Mouse (Mus musculus): Measurements from ENCODE around the gene Abhd11. TPM values are rescaled to one million over a fixed set of nuclear protein-coding genes. Genes with fewer than 3 reads are reported as not detected.
"Not testable (repeated sequence)": the region's sequence is repeated elsewhere in the genome, so short reads cannot be mapped to it uniquely, and the experiment has no call there.

Abhd11 gene
- polyA plus RNA-seq, 1 experiment = 78.4 TPM

DNA sequence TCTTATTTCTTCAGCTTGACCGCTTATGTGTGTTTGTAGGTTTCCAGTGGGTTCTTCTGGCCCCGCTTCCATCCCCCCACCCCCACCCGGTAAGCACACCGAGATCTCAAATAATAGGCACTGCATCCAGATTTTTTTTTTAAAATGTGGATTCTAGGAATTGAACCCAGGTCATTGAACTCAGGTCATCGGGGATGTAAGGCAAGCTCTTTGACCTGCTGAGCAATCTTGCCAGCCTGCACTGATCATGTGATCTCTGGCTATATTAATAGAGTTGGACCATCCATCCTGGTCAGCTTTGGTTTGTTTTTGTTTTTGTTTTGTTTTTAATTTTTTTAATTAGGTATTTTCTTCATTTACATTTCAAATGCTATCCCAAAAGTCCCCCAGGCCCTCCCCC, 23.6 kb downstream of the Abhd11 start:
- 85% methylated on average over 5 of the region's 5 CpGs for WGBS
- Histone ChIP-seq H3K4me3 (replicated peaks; ENCODE audit: extremely low read depth, low read depth, low read length) (no peak overlapping the region), H3K4me1 (ENCODE audit: control insufficient read depth, insufficient read depth, low read length) (peaks cover 3% of the 10 kb centered on the region; the same call in 1 of the 2 replicates)
- DNase-seq = no peak
- TF ChIP-seq CTCF (IDR thresholded peaks at IDR 0.05; ENCODE audit: insufficient read depth, low read length) = no peak
- TF ChIP-seq POLR2A (IDR thresholded peaks at IDR 0.05; ENCODE audit: borderline replicate concordance, extremely low read depth, low read depth, low read length) = no peak

GRCm38 (mm10) chr5:135034593-135034992, 25.6 kb downstream of the Abhd11 start:
- Histone ChIP-seq H3K4me1 (ENCODE audit: control insufficient read depth, insufficient read depth, low read length) (no peaks in the 10 kb centered on the region), H3K4me3 (replicated peaks; ENCODE audit: extremely low read depth, low read depth, low read length) (no peak overlapping the region)
- TF ChIP-seq CTCF (IDR thresholded peaks at IDR 0.05; ENCODE audit: insufficient read depth, low read length) (no peak), POLR2A (IDR thresholded peaks at IDR 0.05; ENCODE audit: borderline replicate concordance, extremely low read depth, low read depth, low read length) (no peak)
- 96% methylated on average over 2 of the region's 2 CpGs for WGBS
- DNase-seq = no peak

DNA sequence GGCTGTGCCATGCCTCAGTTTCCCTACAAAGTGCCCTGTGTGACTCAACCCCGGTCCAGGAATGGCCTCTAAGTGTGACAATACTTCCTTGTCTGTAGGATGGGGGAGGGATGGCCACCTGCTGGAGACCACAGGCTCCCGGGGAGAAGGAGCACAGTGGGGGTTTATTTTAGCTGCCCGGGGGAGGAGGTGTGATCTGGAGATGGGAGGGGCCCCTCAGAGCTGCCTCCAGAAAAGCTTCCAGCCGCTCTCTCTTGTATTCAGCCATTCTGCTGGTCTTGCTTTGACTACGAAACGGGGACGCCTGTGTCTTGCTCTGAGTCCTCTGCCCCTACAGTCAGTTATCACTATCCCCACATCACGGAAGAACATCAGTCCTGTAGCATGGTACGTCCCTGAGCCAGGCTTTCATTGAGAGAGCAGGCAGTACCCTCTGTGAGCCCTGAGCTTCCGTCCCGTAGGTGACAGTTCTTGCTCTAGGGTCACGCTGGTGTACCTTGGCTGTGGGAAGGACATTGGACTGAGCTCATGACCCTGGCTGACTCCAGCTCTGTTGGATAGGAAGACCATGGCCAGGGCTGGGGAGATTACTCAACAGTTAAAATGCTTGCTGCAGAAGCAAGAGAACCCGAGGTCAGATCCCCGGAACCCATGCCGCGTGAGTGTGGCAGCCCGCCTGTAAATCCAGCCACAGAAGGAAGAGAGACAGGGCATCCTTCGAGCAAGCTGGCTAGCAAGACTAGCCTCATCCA, 26.8 kb downstream of the Abhd11 start:
- no peak for TF ChIP-seq POLR2A (IDR thresholded peaks at IDR 0.05; ENCODE audit: borderline replicate concordance, extremely low read depth, low read depth, low read length)
- no peak for TF ChIP-seq CTCF (IDR thresholded peaks at IDR 0.05; ENCODE audit: insufficient read depth, low read length)
- 64% methylated on average over 18 of the region's 18 CpGs for WGBS
- no peak overlapping the region for H3K4me3 ChIP-seq (replicated peaks; ENCODE audit: extremely low read depth, low read depth, low read length)
- no peaks in the 10 kb centered on the region for H3K4me1 ChIP-seq (ENCODE audit: control insufficient read depth, insufficient read depth, low read length)
- no peak for DNase-seq

DNA sequence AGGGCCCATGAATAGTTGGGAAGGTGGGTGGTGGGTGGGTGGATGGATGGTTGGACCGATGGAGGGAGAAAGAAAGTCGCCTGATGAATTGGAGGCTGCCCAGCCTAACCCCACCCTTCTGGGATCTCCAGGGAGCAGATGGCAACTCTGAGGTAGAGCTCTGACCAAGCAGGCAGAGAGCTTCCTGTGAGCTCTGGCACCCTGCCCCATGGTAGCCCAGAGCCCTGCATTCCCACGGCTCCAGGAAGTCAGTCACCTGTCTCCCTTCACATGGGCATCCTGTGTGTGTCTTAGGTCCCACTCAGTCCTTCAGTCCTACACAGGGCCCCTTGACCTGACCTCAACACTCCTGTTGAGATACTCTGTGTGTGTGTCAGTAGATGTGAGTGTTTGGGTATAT, 29.0 kb downstream of the Abhd11 start:
- DNase-seq = no peak
- Histone ChIP-seq H3K4me1 (ENCODE audit: control insufficient read depth, insufficient read depth, low read length) (no peaks in the 10 kb centered on the region), H3K4me3 (replicated peaks; ENCODE audit: extremely low read depth, low read depth, low read length) (no peak overlapping the region)
- WGBS = 61% methylated on average over 3 of the region's 3 CpGs
- TF ChIP-seq CTCF (IDR thresholded peaks at IDR 0.05; ENCODE audit: insufficient read depth, low read length) (no peak), POLR2A (IDR thresholded peaks at IDR 0.05; ENCODE audit: borderline replicate concordance, extremely low read depth, low read depth, low read length) (no peak)

- TF ChIP-seq CTCF (IDR thresholded peaks at IDR 0.05; ENCODE audit: insufficient read depth, low read length) = no peak
- no peak for TF ChIP-seq POLR2A (IDR thresholded peaks at IDR 0.05; ENCODE audit: borderline replicate concordance, extremely low read depth, low read depth, low read length)
- no peak for DNase-seq
- Histone ChIP-seq H3K4me1 (ENCODE audit: control insufficient read depth, insufficient read depth, low read length) (no peaks in the 10 kb centered on the region), H3K4me3 (replicated peaks; ENCODE audit: extremely low read depth, low read depth, low read length) (no peak overlapping the region)
- WGBS = 79% methylated on average over 9 of the region's 9 CpGs
Observed at GRCm38 (mm10) chr5:135039541-135039940, 30.6 kb downstream of the Abhd11 start.

- Histone ChIP-seq H3K4me1 (ENCODE audit: control insufficient read depth, insufficient read depth, low read length) (no peaks in the 10 kb centered on the region), H3K4me3 (replicated peaks; ENCODE audit: extremely low read depth, low read depth, low read length) (no peak overlapping the region)
- no peak for DNase-seq
- 48% methylated on average over 6 of the region's 6 CpGs for WGBS
- TF ChIP-seq CTCF (IDR thresholded peaks at IDR 0.05; ENCODE audit: insufficient read depth, low read length) (no peak), POLR2A (IDR thresholded peaks at IDR 0.05; ENCODE audit: borderline replicate concordance, extremely low read depth, low read depth, low read length) (no peak)
Observed at GRCm38 (mm10) chr5:135040059-135040458, 31.1 kb downstream of the Abhd11 start.

GRCm38 (mm10) chr5:135040777-135041176, 31.8 kb downstream of the Abhd11 start:
- WGBS = 64% methylated on average over 11 of the region's 11 CpGs
- H3K4me3 ChIP-seq (replicated peaks; ENCODE audit: extremely low read depth, low read depth, low read length) = no peak overlapping the region
- H3K4me1 ChIP-seq (ENCODE audit: control insufficient read depth, insufficient read depth, low read length) = no peaks in the 10 kb centered on the region
- TF ChIP-seq POLR2A (IDR thresholded peaks at IDR 0.05; ENCODE audit: borderline replicate concordance, extremely low read depth, low read depth, low read length) = no peak
- TF ChIP-seq CTCF (IDR thresholded peaks at IDR 0.05; ENCODE audit: insufficient read depth, low read length) = no peak
- no peak for DNase-seq

GRCm38 (mm10) chr5:135042105-135042788, 33.3 kb downstream of the Abhd11 start:
- H3K4me1 ChIP-seq (ENCODE audit: control insufficient read depth, insufficient read depth, low read length) = no peaks in the 10 kb centered on the region
- H3K4me3 ChIP-seq (replicated peaks; ENCODE audit: extremely low read depth, low read depth, low read length) = no peak overlapping the region
- WGBS = 71% methylated on average over 21 of the region's 21 CpGs
- TF ChIP-seq POLR2A (IDR thresholded peaks at IDR 0.05; ENCODE audit: borderline replicate concordance, extremely low read depth, low read depth, low read length) (no peak), CTCF (IDR thresholded peaks at IDR 0.05; ENCODE audit: insufficient read depth, low read length) (no peak)
- no peak for DNase-seq

DNA sequence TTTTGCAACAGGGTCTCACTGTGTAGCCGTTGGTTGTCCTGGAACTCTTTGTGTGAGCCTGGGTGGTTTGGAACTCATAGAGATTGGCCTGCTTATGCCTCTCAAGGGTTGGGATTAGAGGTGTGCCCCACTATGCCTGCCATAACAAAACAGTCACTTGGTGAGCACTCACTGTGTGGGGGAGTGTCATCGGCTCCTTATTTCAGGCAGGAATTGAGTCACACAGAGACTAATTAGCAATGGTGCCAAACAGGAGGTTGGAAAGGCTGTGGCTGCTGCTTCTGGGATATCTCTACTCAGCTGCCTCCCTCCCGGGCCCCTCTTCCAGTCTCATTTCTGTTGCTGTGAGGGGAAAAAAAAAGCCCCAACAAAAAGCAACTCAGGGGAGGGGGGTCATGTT, 35.6 kb downstream of the Abhd11 start:
- DNase-seq = no peak
- TF ChIP-seq CTCF (IDR thresholded peaks at IDR 0.05; ENCODE audit: insufficient read depth, low read length) = no peak
- no peak for TF ChIP-seq POLR2A (IDR thresholded peaks at IDR 0.05; ENCODE audit: borderline replicate concordance, extremely low read depth, low read depth, low read length)
- Histone ChIP-seq H3K4me1 (ENCODE audit: control insufficient read depth, insufficient read depth, low read length) (no peaks in the 10 kb centered on the region), H3K4me3 (replicated peaks; ENCODE audit: extremely low read depth, low read depth, low read length) (no peak overlapping the region)
- 87% methylated on average over 3 of the region's 3 CpGs for WGBS

GRCm38 (mm10) chr5:135048539-135048938, 39.6 kb downstream of the Abhd11 start:
- Histone ChIP-seq H3K4me1 (ENCODE audit: control insufficient read depth, insufficient read depth, low read length) (no peaks in the 10 kb centered on the region), H3K4me3 (replicated peaks; ENCODE audit: extremely low read depth, low read depth, low read length) (no peak overlapping the region)
- DNase-seq = no peak
- WGBS = 86% methylated on average over 5 of the region's 5 CpGs
- TF ChIP-seq CTCF (IDR thresholded peaks at IDR 0.05; ENCODE audit: insufficient read depth, low read length) (no peak), POLR2A (IDR thresholded peaks at IDR 0.05; ENCODE audit: borderline replicate concordance, extremely low read depth, low read depth, low read length) (no peak)

- H3K4me1 ChIP-seq (ENCODE audit: control insufficient read depth, insufficient read depth, low read length); H3K4me3 ChIP-seq (replicated peaks; ENCODE audit: extremely low read depth, low read depth, low read length); DNase-seq: not testable (repeated sequence)
- 96% methylated on average over 5 of the region's 6 CpGs for WGBS
Observed at GRCm38 (mm10) chr5:135049268-135049667, 40.3 kb downstream of the Abhd11 start.

Measured in lung, adult 2 months (tissue).